Mouse (Mus musculus) cerebellum, adult 11-12 months (tissue): ENCODE results near the gene Srgap3.

Source experiments
- DNase-seq: peaks from one replicate; pipeline ENCODE4 v3.0.0; 2022

Gene Srgap3

GRCm38 (mm10) chr6:112852261-112853235, 94.5 kb downstream of the Srgap3 start:
- DNase-seq: no peak

- no peak for DNase-seq
Measured at GRCm38 (mm10) chr6:112850745-112851144, 96.3 kb downstream of the Srgap3 start.

- DNase-seq: peak; percentile 86
Measured at GRCm38 (mm10) chr6:112848629-112849180, 98.4 kb downstream of the Srgap3 start.

- DNase-seq: no peak
Measured at GRCm38 (mm10) chr6:112846863-112847262, 100.2 kb downstream of the Srgap3 start.

- no peak for DNase-seq
Measured at GRCm38 (mm10) chr6:112842426-112842825, 104.6 kb downstream of the Srgap3 start.

- no peak for DNase-seq
Measured at GRCm38 (mm10) chr6:112840400-112840799, 106.7 kb downstream of the Srgap3 start.

- DNase-seq: no peak
Measured at GRCm38 (mm10) chr6:112839391-112839790, 107.7 kb downstream of the Srgap3 start.

GRCm38 (mm10) chr6:112838879-112839278, 108.2 kb downstream of the Srgap3 start:
- DNase-seq: no peak

- DNase-seq: no peak
Measured at GRCm38 (mm10) chr6:112836712-112837111, 110.4 kb downstream of the Srgap3 start.

- DNase-seq: no peak
Measured at GRCm38 (mm10) chr6:112835413-112835812, 111.7 kb downstream of the Srgap3 start.

- no peak for DNase-seq
Measured at GRCm38 (mm10) chr6:112834430-112834829, 112.6 kb downstream of the Srgap3 start.

GRCm38 (mm10) chr6:112833763-112834162, 113.3 kb downstream of the Srgap3 start:
- DNase-seq: no peak

GRCm38 (mm10) chr6:112829196-112829595, 117.9 kb downstream of the Srgap3 start:
- DNase-seq: no peak

- DNase-seq: no peak
Measured at GRCm38 (mm10) chr6:112828420-112828819, 118.6 kb downstream of the Srgap3 start.

- no peak for DNase-seq
Measured at GRCm38 (mm10) chr6:112825657-112826056, 121.4 kb downstream of the Srgap3 start.

GRCm38 (mm10) chr6:112823096-112823495, 124.0 kb downstream of the Srgap3 start:
- DNase-seq: peak; percentile 95

GRCm38 (mm10) chr6:112820298-112820992, 126.6 kb downstream of the Srgap3 start:
- no peak for DNase-seq

GRCm38 (mm10) chr6:112818403-112818901, 128.6 kb downstream of the Srgap3 start:
- DNase-seq: no peak

- DNase-seq: no peak
Measured at GRCm38 (mm10) chr6:112815604-112816003, 131.5 kb downstream of the Srgap3 start.

- no peak for DNase-seq
Measured at GRCm38 (mm10) chr6:112814525-112815086, 132.5 kb downstream of the Srgap3 start.

GRCm38 (mm10) chr6:112812884-112813283, 134.2 kb downstream of the Srgap3 start:
- no peak for DNase-seq

GRCm38 (mm10) chr6:112810521-112810830, 136.6 kb downstream of the Srgap3 start:
- DNase-seq: no peak
